Mouse (Mus musculus) forebrain, embryonic 15.5 days (tissue): ENCODE measurements around the gene Adamts1. TPM values are rescaled to one million over a fixed set of nuclear protein-coding genes. Genes with fewer than 3 reads are reported as not detected.

ENCODE experiments used
- ATAC-seq: fragments of 200-750 bp; cut with Nextera tagmentation; replicated peaks from 2 replicates; pipeline ENCODE4 v1.8.0; 2017; ENCODE audit warnings: mild to moderate bottlenecking, moderate TSS enrichment, moderate library complexity
- H3K27ac ChIP-seq: fragments of 300-500 bp; sonication (generic); replicated peaks from 2 replicates; pipeline ENCODE4 v1.5.1; 2015; ENCODE audit warnings: mild to moderate bottlenecking, inconsistent platforms
- H3K27me3 ChIP-seq: fragments of 300-500 bp; sonication (generic); 2 replicates; pipeline ENCODE4 v1.6.1; 2015; ENCODE audit warnings: inconsistent platforms
- H3K36me3 ChIP-seq: fragments of 300-500 bp; sonication (generic); 2 replicates; pipeline ENCODE4 v1.6.1; 2015; ENCODE audit warnings: mild to moderate bottlenecking, inconsistent platforms
- H3K4me1 ChIP-seq: fragments of 300-500 bp; sonication (generic); 2 replicates; pipeline ENCODE4 v1.6.1; 2015; ENCODE audit warnings: inconsistent platforms
- H3K4me2 ChIP-seq: fragments of 300-500 bp; sonication (generic); replicated peaks from 2 replicates; pipeline ENCODE4 v1.6.1; 2015; ENCODE audit warnings: mild to moderate bottlenecking, inconsistent platforms
- H3K4me3 ChIP-seq: fragments of 300-500 bp; sonication (generic); 2 replicates; pipeline ENCODE4 v1.5.1; 2015; ENCODE audit warnings: mild to moderate bottlenecking, inconsistent platforms
- H3K9ac ChIP-seq: fragments of 300-500 bp; sonication (generic); replicated peaks from 2 replicates; pipeline ENCODE4 v1.6.1; 2015; ENCODE audit warnings: mild to moderate bottlenecking, inconsistent platforms
- H3K9me3 ChIP-seq: fragments of 300-500 bp; sonication (generic); 2 replicates; pipeline ENCODE4 v1.6.1; 2016; ENCODE audit warnings: inconsistent platforms
- WGBS: fragments of 180-500 bp; shearing (Covaris S2); methylation state at CpG from one replicate; pipeline ENCODE4 v1.1.7; 2015; ENCODE audit warnings: mixed read lengths; 5-methylcytosine and 5-hydroxymethylcytosine counted together
- polyA plus RNA-seq: library from polyadenylated mRNA; unstranded; fragments of >200 nt; fragmentation: Nextera tagmentation; extraction: Ambion mirVana; gene quantifications from 2 replicates; pipeline ENCODE4 v1.2.1, GENCODE M21; 2015

Adamts1 gene
- polyA plus RNA-seq: 9.6 and 13.0 TPM in 2 replicates

- Histone ChIP-seq H3K9me3 (no peaks in the 10 kb centered on the region), H3K27me3 (no peaks in the 10 kb centered on the region), H3K36me3 (no peaks in the 10 kb centered on the region; the same call in 1 of the 2 replicates), H3K27ac (peak within 1 kb of the TSS; percentile 74), H3K4me2 (peak within 1 kb of the TSS; percentile 99), H3K9ac (peak within 1 kb of the TSS; percentile 62), H3K4me3 (peak within 1 kb of the TSS; percentile 56), H3K4me1 (peaks cover 54% of the 10 kb centered on the region)
- WGBS: under 1% methylated on average over 23 of the region's 26 CpGs
- peak; percentile 75 for ATAC-seq
Observed at GRCm38 (mm10) chr16:85802954-85803353, at the start of gene Adamts1. Gene Adamts1 (minus strand): TSS chr16:85803113.

GRCm38 (mm10) chr16:85827066-85827465, 24.2 kb upstream of the Adamts1 start:
- no peak overlapping the region for H3K4me3 ChIP-seq
- no peaks in the 10 kb centered on the region for H3K4me1 ChIP-seq
- 79% methylated on average over 3 of the region's 3 CpGs for WGBS
- no peak overlapping the region for H3K4me2 ChIP-seq
- H3K27ac ChIP-seq: no peak overlapping the region
- ATAC-seq: no peak
- no peak overlapping the region for H3K9ac ChIP-seq
- no peaks in the 10 kb centered on the region for H3K36me3 ChIP-seq
- H3K27me3 ChIP-seq: no peaks in the 10 kb centered on the region
- no peaks in the 10 kb centered on the region for H3K9me3 ChIP-seq

- 85% methylated on average over 5 of the region's 5 CpGs for WGBS
- no peak overlapping the region for H3K27ac ChIP-seq
- no peak overlapping the region for H3K4me2 ChIP-seq
- no peak overlapping the region for H3K9ac ChIP-seq
- ATAC-seq: no peak
- H3K4me3 ChIP-seq: no peak overlapping the region
- H3K27me3 ChIP-seq: no peaks in the 10 kb centered on the region
- no peaks in the 10 kb centered on the region for H3K9me3 ChIP-seq
- no peaks in the 10 kb centered on the region for H3K36me3 ChIP-seq
- no peaks in the 10 kb centered on the region for H3K4me1 ChIP-seq
Observed at GRCm38 (mm10) chr16:85822330-85822916, 19.5 kb upstream of the Adamts1 start.

- H3K4me1 ChIP-seq: no peaks in the 10 kb centered on the region
- ATAC-seq: peak; percentile 72
- H3K36me3 ChIP-seq: no peaks in the 10 kb centered on the region
- no peak overlapping the region for H3K9ac ChIP-seq
- no peak overlapping the region for H3K27ac ChIP-seq
- H3K27me3 ChIP-seq: no peaks in the 10 kb centered on the region
- no peak overlapping the region for H3K4me2 ChIP-seq
- no peak overlapping the region for H3K4me3 ChIP-seq
- 63% methylated on average over 5 of the region's 5 CpGs for WGBS
- no peaks in the 10 kb centered on the region for H3K9me3 ChIP-seq
Observed at GRCm38 (mm10) chr16:85819808-85820458, 17.0 kb upstream of the Adamts1 start.

GRCm38 (mm10) chr16:85814116-85814515, 11.2 kb upstream of the Adamts1 start:
- Histone ChIP-seq H3K4me1 (no peaks in the 10 kb centered on the region), H3K4me2 (no peak overlapping the region), H3K9ac (no peak overlapping the region), H3K9me3 (no peaks in the 10 kb centered on the region), H3K27ac (no peak overlapping the region), H3K27me3 (no peaks in the 10 kb centered on the region), H3K4me3 (no peak overlapping the region), H3K36me3 (no peaks in the 10 kb centered on the region)
- ATAC-seq: no peak
- 95% methylated on average over 2 of the region's 2 CpGs for WGBS

GRCm38 (mm10) chr16:85807626-85808025, 4.7 kb upstream of the Adamts1 start:
- no peak overlapping the region for H3K4me3 ChIP-seq
- ATAC-seq: no peak
- H3K4me2 ChIP-seq: no peak overlapping the region
- H3K27ac ChIP-seq: no peak overlapping the region
- H3K36me3 ChIP-seq: no peaks in the 10 kb centered on the region
- H3K9ac ChIP-seq: no peak overlapping the region
- no peaks in the 10 kb centered on the region for H3K9me3 ChIP-seq
- 4% methylated on average over 2 of the region's 2 CpGs for WGBS
- H3K4me1 ChIP-seq: peaks cover 35% of the 10 kb centered on the region
- no peaks in the 10 kb centered on the region for H3K27me3 ChIP-seq

GRCm38 (mm10) chr16:85807072-85807471, 4.2 kb upstream of the Adamts1 start:
- H3K36me3 ChIP-seq: no peaks in the 10 kb centered on the region
- ATAC-seq: no peak
- peaks cover 40% of the 10 kb centered on the region for H3K4me1 ChIP-seq
- no peak overlapping the region for H3K4me2 ChIP-seq
- H3K9ac ChIP-seq: no peak overlapping the region
- no peaks in the 10 kb centered on the region for H3K27me3 ChIP-seq
- H3K9me3 ChIP-seq: no peaks in the 10 kb centered on the region
- WGBS: 15% methylated on average over 3 of the region's 3 CpGs
- H3K4me3 ChIP-seq: no peak overlapping the region
- H3K27ac ChIP-seq: no peak overlapping the region

- H3K9me3 ChIP-seq: no peaks in the 10 kb centered on the region
- no peak overlapping the region for H3K4me2 ChIP-seq
- H3K4me1 ChIP-seq: peaks cover 53% of the 10 kb centered on the region
- H3K4me3 ChIP-seq: no peak overlapping the region
- no peaks in the 10 kb centered on the region for H3K27me3 ChIP-seq
- no peak overlapping the region for H3K9ac ChIP-seq
- H3K36me3 ChIP-seq: no peaks in the 10 kb centered on the region
- WGBS: 51% methylated on average over 2 of the region's 2 CpGs
- no peak for ATAC-seq
- H3K27ac ChIP-seq: no peak overlapping the region
Observed at GRCm38 (mm10) chr16:85805581-85805980, 2.7 kb upstream of the Adamts1 start.

- H3K27me3 ChIP-seq: no peaks in the 10 kb centered on the region
- ATAC-seq: no peak
- peak overlapping the region; percentile 62 for H3K9ac ChIP-seq
- WGBS: 3% methylated on average over 25 of the region's 25 CpGs
- H3K9me3 ChIP-seq: no peaks in the 10 kb centered on the region
- H3K36me3 ChIP-seq: no peaks in the 10 kb centered on the region
- peaks cover 54% of the 10 kb centered on the region for H3K4me1 ChIP-seq
- peak overlapping the region; percentile 56 for H3K4me3 ChIP-seq
- H3K4me2 ChIP-seq: peak overlapping the region; percentile 99
- peak overlapping the region; percentile 74 for H3K27ac ChIP-seq
Observed at GRCm38 (mm10) chr16:85803613-85804551, 969 bp upstream of the Adamts1 start.

GRCm38 (mm10) chr16:85801971-85802811, 722 bp downstream of the Adamts1 start:
- Histone ChIP-seq H3K36me3 (peaks cover 5% of the 10 kb centered on the region; the same call in 1 of the 2 replicates), H3K9me3 (no peaks in the 10 kb centered on the region), H3K9ac (peak overlapping the region; percentile 62), H3K4me2 (peak overlapping the region; percentile 99), H3K27me3 (no peaks in the 10 kb centered on the region), H3K4me1 (peaks cover 54% of the 10 kb centered on the region), H3K27ac (peak overlapping the region; percentile 74), H3K4me3 (peak overlapping the region; percentile 56)
- ATAC-seq: peak; percentile 9; the same call in 1 of the 2 replicates
- WGBS: under 1% methylated on average over 67 of the region's 67 CpGs

- peak overlapping the region; percentile 99 for H3K4me2 ChIP-seq
- no peaks in the 10 kb centered on the region for H3K27me3 ChIP-seq
- H3K36me3 ChIP-seq: peaks cover 10% of the 10 kb centered on the region; the same call in 1 of the 2 replicates
- H3K9me3 ChIP-seq: no peaks in the 10 kb centered on the region
- H3K4me3 ChIP-seq: peak overlapping the region; percentile 56
- WGBS: under 1% methylated on average over 23 of the region's 23 CpGs
- ATAC-seq: peak; percentile 79
- peaks cover 50% of the 10 kb centered on the region for H3K4me1 ChIP-seq
- peak overlapping the region; percentile 62 for H3K9ac ChIP-seq
- peak overlapping the region; percentile 61 for H3K27ac ChIP-seq
Observed at GRCm38 (mm10) chr16:85801252-85801651, 1.7 kb downstream of the Adamts1 start.
